Mouse (Mus musculus) kidney, embryonic 16.5 days (tissue): Measurements from ENCODE around the gene Cdk4. TPM values are rescaled to one million over a fixed set of nuclear protein-coding genes. Genes with fewer than 3 reads are reported as not detected.

ENCODE experiments used
- ATAC-seq: fragments of 200-750 bp; cut with Nextera tagmentation; 2 replicates; pipeline ENCODE4 v1.8.0; 2017; ENCODE audit warnings: moderate TSS enrichment; ENCODE audit not compliant: low FRiP score, low TSS enrichment
- H3K27ac ChIP-seq: fragments of 300-500 bp; sonication (generic); 2 replicates; pipeline ENCODE4 v1.5.1; 2014; ENCODE audit warnings: low read length
- H3K27me3 ChIP-seq: fragments of 300-500 bp; sonication (generic); 2 replicates; pipeline ENCODE4 v1.6.1; 2014; ENCODE audit warnings: low read length, control low read depth, mixed read lengths; ENCODE audit not compliant: insufficient read depth
- H3K36me3 ChIP-seq: fragments of 300-500 bp; sonication (generic); 2 replicates; pipeline ENCODE4 v1.6.1; 2014; ENCODE audit warnings: low read length, control low read depth, mixed read lengths; ENCODE audit not compliant: insufficient read depth
- H3K4me1 ChIP-seq: fragments of 300-500 bp; sonication (generic); 2 replicates; pipeline ENCODE4 v1.6.1; 2014; ENCODE audit warnings: low read length, control low read depth, mixed read lengths; ENCODE audit not compliant: insufficient read depth
- H3K4me2 ChIP-seq: fragments of 300-500 bp; sonication (generic); replicated peaks from 2 replicates; pipeline ENCODE4 v1.6.1; 2014; ENCODE audit warnings: low read depth, low read length
- H3K4me3 ChIP-seq: fragments of 300-500 bp; sonication (generic); 2 replicates; pipeline ENCODE4 v1.5.1; 2014; ENCODE audit warnings: mild to moderate bottlenecking, low read length
- H3K9ac ChIP-seq: fragments of 300-500 bp; sonication (generic); replicated peaks from 2 replicates; pipeline ENCODE4 v1.6.1; 2014; ENCODE audit warnings: low read length
- H3K9me3 ChIP-seq: fragments of 300-500 bp; sonication (generic); 2 replicates; pipeline ENCODE4 v1.6.1; 2016; ENCODE audit warnings: low read length, control low read depth
- WGBS: fragments of 180-500 bp; shearing (Covaris S2); extraction: QIAGEN DNeasy Blood & Tissue Kit; methylation state at CpG from one replicate; pipeline ENCODE4 v1.1.7; 2014; 5-methylcytosine and 5-hydroxymethylcytosine counted together
- polyA plus RNA-seq: library from polyadenylated mRNA; unstranded; fragments of >200 nt; fragmentation: Nextera tagmentation; extraction: Ambion mirVana; gene quantifications from 2 replicates; pipeline ENCODE4 v1.2.1, GENCODE M21; 2015

Gene Cdk4
- polyA plus RNA-seq, 1 experiment from 2014 or later = 1,917 TPM

DNA sequence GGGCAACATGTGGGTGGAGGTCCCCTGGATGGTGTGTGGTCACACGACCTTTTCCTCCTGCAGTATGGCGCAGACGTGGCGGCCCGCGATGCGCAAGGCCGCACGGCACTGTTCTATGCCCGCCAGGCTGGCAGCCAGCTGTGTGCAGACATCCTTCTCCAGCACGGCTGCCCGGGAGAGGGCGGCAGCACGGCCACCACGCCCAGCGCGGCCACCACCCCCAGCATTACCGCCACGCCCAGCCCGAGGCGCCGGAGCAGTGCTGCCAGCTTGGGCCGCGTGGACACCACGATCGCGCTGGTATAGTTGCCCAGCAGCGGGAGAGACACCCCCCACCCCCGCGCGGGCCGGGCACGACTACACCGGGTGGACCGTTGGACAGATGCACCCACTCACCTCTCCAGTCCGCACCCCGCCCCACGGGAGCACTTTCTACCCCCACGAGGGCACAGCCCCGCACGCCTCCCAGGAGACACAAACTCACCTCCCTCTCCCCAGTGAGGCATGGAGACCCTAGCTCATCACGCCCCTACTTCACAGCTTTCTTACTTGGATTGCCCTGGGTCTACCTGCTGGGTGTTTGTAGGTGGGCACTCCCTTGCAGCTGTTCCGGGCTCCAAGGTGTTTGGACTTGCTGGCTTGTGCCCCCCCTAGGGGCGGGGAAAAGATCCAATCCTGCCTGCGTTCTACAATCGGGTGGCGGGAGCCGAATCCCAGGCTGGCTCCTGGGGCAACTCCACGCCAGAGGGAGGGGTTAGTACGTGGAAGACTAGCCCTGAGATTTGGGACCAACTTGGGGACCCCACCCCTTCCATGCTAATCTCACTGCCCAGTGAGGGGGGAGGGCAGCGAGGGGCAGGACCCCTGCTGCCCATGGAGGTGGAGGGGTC lies 28.4 kb downstream of the Cdk4 start:
- peak; percentile 39 for ATAC-seq
- H3K27ac ChIP-seq = no peak overlapping the region
- peak overlapping the region; percentile 22 for H3K4me3 ChIP-seq
- 0 out of 2 replicates have a peak, but pooled peaks cover 9% of the 10 kb centered on the region for H3K36me3 ChIP-seq
- peaks cover 59% of the 10 kb centered on the region for H3K27me3 ChIP-seq
- peaks cover 17% of the 10 kb centered on the region for H3K4me1 ChIP-seq
- 9% methylated on average over 51 of the region's 51 CpGs for WGBS
- H3K4me2 ChIP-seq = peak overlapping the region; percentile 34
- no peaks in the 10 kb centered on the region for H3K9me3 ChIP-seq
- H3K9ac ChIP-seq = no peak overlapping the region

DNA sequence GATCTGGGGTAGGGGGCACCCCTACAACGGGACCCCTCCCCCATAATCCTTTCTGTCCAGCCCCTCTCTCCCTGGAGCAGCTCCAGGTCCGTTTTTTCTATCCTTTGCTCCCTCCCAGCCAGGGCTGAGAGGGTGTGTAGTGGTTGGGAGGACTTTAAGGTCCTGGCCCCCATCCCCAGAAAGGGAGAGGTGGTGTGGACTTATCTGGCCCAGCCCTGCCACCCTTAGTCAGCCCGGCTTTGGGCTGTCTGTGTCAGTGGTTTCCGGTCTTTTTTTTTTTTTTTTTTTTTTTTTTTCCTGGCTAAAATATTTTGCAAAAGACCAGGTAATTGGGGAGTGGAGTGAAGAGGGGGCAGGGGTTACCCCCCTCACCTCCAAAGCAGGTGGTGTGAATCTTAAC lies 29.4 kb downstream of the Cdk4 start:
- H3K36me3 ChIP-seq = peaks cover 13% of the 10 kb centered on the region; the same call in 1 of the 2 replicates
- WGBS = 51% methylated on average over 4 of the region's 4 CpGs
- H3K27me3 ChIP-seq = peaks cover 54% of the 10 kb centered on the region
- no peak overlapping the region for H3K4me3 ChIP-seq
- H3K4me1 ChIP-seq = peaks cover 17% of the 10 kb centered on the region
- no peak for ATAC-seq
- no peaks in the 10 kb centered on the region for H3K9me3 ChIP-seq
- no peak overlapping the region for H3K4me2 ChIP-seq
- no peak overlapping the region for H3K9ac ChIP-seq
- H3K27ac ChIP-seq = no peak overlapping the region

DNA sequence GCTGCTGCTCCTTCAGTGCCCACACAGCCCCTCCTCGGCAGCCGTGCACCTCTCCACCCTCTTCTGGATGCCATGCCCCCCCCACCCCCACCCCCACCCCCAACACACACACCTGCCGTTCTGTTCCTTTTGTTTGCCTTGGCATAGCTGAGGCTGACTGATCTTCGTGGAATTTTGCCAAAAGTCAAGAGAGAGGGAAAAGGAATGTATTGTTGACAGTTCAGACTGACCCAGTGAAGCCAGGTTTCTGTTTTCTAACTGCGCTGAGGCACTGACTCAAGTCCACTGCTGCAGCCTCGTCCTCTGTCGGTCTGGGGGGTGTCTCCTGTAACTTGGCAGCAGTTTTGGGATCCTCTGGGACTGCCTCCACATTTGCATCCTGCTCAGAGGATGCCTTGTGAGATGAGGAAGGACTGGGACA lies 31.1 kb downstream of the Cdk4 start:
- Histone ChIP-seq H3K36me3 (peaks cover 16% of the 10 kb centered on the region), H3K4me2 (no peak overlapping the region), H3K9me3 (no peaks in the 10 kb centered on the region), H3K4me3 (no peak overlapping the region), H3K4me1 (peaks cover 17% of the 10 kb centered on the region), H3K27me3 (peaks cover 43% of the 10 kb centered on the region), H3K9ac (no peak overlapping the region), H3K27ac (no peak overlapping the region)
- WGBS = 47% methylated on average over 7 of the region's 7 CpGs
- ATAC-seq = no peak

DNA sequence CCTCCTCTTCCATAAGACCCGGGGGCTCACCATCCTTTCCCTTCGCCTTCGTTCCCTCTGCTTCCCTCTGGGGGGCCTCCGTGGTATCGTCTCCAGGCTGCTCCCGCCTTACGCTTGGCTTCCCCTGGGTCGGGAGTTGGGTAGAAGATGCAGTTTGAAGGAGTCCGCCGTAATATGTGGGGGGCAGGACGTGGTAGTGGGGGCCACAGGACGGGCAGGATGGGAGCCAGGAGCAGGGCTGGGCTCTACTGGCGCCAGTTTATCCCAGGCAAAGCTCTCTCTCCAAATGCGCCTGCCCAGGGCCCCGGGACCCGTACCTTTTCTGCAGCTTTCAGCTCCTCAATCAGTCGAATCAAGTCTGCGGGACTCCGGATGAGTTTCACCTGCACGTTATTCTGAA lies 35.2 kb downstream of the Cdk4 start:
- H3K4me2 ChIP-seq = no peak overlapping the region
- H3K27me3 ChIP-seq = peaks cover 2% of the 10 kb centered on the region
- no peak overlapping the region for H3K27ac ChIP-seq
- H3K4me1 ChIP-seq = no peaks in the 10 kb centered on the region
- H3K36me3 ChIP-seq = peaks cover 25% of the 10 kb centered on the region
- WGBS = 80% methylated on average over 20 of the region's 20 CpGs
- H3K9ac ChIP-seq = no peak overlapping the region
- no peak overlapping the region for H3K4me3 ChIP-seq
- ATAC-seq = no peak
- no peaks in the 10 kb centered on the region for H3K9me3 ChIP-seq

DNA sequence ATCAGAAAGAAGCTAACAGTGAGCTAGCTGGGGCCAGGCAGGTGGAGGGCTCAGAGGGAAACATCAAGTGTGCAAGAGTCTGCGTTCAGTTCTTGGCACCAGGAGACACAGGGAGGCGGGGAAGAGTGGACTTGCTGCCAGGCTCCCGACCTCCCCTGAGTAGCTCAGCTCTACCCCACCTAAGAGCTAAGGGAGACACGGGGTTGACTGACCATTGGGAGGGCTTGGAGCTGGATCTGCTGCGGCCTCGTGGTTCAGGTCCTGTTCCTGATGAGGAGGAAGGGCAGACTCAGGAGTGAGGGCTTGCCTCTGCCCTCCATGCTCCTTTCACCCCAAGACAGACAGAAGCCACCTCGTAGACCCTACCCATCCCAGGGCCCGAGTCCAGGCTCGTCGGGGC lies 35.9 kb downstream of the Cdk4 start:
- H3K9me3 ChIP-seq = no peaks in the 10 kb centered on the region
- 90% methylated on average over 10 of the region's 10 CpGs for WGBS
- ATAC-seq = no peak
- H3K36me3 ChIP-seq = peaks cover 25% of the 10 kb centered on the region
- no peaks in the 10 kb centered on the region for H3K27me3 ChIP-seq
- H3K4me2 ChIP-seq = no peak overlapping the region
- H3K4me3 ChIP-seq = no peak overlapping the region
- H3K4me1 ChIP-seq = no peaks in the 10 kb centered on the region
- H3K27ac ChIP-seq = no peak overlapping the region
- no peak overlapping the region for H3K9ac ChIP-seq

DNA sequence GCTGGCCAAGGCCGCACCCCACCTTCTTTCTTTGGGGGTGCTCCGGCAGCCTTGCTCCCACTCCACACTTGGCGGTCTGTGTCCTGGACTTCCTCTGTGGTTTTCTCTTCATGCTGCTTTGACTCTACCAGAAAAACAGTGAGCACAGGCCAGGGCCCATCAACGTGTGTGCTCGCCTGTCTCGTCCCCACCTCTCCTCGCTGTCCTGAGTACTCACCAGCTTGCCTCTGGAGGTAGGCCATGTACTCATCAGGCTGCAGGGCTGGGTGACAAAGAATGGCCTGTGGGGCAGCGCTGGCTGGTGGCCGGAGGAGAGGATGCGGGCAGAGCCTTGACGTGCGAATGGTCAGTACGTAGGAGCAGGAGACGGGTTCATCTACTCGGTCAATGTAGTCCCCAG lies 36.5 kb downstream of the Cdk4 start:
- no peak overlapping the region for H3K9ac ChIP-seq
- no peak overlapping the region for H3K27ac ChIP-seq
- no peaks in the 10 kb centered on the region for H3K4me1 ChIP-seq
- peaks cover 25% of the 10 kb centered on the region for H3K36me3 ChIP-seq
- no peak for ATAC-seq
- H3K9me3 ChIP-seq = no peaks in the 10 kb centered on the region
- no peaks in the 10 kb centered on the region for H3K27me3 ChIP-seq
- no peak overlapping the region for H3K4me2 ChIP-seq
- WGBS = 88% methylated on average over 15 of the region's 15 CpGs
- H3K4me3 ChIP-seq = no peak overlapping the region

DNA sequence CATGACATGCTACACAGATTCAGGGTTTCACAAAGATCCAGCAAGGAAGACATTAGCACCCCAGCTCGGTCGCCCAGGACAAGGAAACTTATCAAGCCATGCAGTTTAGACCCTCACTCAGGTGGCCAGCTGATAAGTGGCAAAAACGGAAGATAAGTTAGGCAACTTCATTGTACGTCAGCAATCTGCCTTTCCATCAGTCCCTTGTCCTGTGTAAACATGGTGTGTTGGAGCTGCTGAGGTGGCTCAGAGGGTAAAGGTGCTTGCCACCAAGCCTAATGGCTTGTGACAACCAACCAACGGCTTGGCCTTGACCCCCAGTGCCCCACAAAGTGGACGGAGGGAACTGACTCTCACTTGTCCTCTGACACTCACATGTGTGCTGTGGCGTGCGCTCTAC lies 37.1 kb downstream of the Cdk4 start:
- no peak overlapping the region for H3K27ac ChIP-seq
- no peaks in the 10 kb centered on the region for H3K27me3 ChIP-seq
- H3K4me2 ChIP-seq = no peak overlapping the region
- peaks cover 23% of the 10 kb centered on the region for H3K36me3 ChIP-seq
- no peak overlapping the region for H3K4me3 ChIP-seq
- H3K9me3 ChIP-seq = no peaks in the 10 kb centered on the region
- no peaks in the 10 kb centered on the region for H3K4me1 ChIP-seq
- WGBS = 77% methylated on average over 8 of the region's 8 CpGs
- no peak for ATAC-seq
- H3K9ac ChIP-seq = no peak overlapping the region

DNA sequence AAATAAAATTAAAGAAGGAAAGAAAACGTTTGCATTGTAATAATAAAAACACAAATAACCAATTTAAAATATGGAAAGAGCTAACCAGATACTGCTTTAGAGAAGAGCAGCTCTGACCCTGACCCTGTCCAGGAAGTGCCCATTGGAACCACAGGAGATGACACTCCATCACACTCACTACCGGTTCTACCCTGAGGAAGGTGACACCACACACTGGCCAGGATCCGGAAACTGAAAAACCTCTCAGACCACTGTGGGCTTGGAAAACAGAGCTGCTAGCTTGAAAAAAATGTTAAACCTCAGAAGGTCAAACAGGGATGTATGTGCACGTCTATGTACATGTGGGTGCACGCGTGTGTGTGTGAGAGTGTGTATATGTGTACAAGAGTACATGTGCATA lies 37.8 kb downstream of the Cdk4 start:
- H3K4me1 ChIP-seq = no peaks in the 10 kb centered on the region
- ATAC-seq = no peak
- WGBS = 81% methylated on average over 6 of the region's 6 CpGs

DNA sequence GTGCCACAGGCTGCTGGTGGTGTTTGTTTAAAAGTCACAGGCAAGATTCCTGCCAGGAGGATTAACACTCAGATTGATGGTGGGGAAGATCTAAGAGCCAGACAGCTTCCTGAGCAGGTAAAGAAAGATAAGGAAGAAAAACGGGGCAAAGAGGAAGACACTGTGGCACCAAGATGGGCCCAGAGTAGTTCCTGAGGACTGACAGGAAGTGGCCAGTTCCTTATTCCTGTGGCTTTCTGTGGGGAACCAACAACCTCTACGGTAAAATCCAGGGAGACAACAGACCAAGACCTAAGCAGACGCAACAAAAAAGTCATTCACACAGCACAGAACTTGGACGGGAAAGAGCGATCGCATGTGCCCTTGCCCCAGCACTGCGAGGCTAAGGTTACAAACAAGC lies 40.3 kb downstream of the Cdk4 start:
- WGBS = 79% methylated on average over 7 of the region's 7 CpGs
- Histone ChIP-seq H3K9me3 (no peaks in the 10 kb centered on the region), H3K9ac (no peak overlapping the region), H3K4me3 (no peak overlapping the region), H3K36me3 (peaks cover 15% of the 10 kb centered on the region), H3K4me1 (no peaks in the 10 kb centered on the region), H3K27ac (no peak overlapping the region), H3K27me3 (no peaks in the 10 kb centered on the region), H3K4me2 (no peak overlapping the region)
- no peak for ATAC-seq

More for the DNA sequence above, 37.8 kb downstream of the Cdk4 start:
- Histone ChIP-seq H3K4me3 (no peak overlapping the region), H3K9me3 (no peaks in the 10 kb centered on the region), H3K9ac (no peak overlapping the region), H3K4me2 (no peak overlapping the region), H3K36me3 (peaks cover 16% of the 10 kb centered on the region), H3K27me3 (no peaks in the 10 kb centered on the region), H3K27ac (no peak overlapping the region)

DNA sequence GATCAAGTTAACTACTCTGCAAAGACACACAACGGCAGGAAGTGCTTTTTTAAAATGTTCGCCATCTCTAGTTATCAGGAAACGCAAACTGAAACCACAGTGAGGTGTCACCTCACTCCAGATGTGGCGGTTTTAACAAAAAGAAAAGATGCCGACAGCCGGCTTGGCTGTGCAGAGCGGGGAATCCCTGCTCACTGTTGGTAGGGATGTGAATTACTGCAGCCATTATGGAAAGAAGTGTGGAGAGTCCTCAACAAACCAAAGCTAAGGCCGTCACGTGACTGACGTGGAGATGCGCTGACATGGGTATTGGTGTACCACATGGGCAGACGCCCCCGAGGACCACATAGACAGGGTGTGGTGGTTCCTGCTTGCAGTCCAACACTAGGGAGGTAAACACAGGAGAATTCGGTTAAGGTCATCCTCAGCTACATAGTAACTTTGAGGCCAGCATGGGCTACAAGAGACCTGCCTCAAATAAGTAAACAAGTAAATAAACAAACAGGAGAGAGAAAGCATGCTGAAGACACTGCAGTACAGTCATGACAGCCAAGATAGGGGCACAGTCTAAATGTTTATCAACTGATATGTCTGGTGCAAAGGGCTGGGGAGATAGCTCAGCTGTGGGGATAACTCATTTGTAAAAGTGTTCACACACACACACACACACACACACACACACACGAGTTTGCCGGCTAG lies 44.4 kb downstream of the Cdk4 start:
- no peak overlapping the region for H3K4me3 ChIP-seq
- no peaks in the 10 kb centered on the region for H3K27me3 ChIP-seq
- H3K27ac ChIP-seq = no peak overlapping the region
- H3K36me3 ChIP-seq = peaks cover 5% of the 10 kb centered on the region; the same call in 1 of the 2 replicates
- H3K9ac ChIP-seq = no peak overlapping the region
- H3K4me1 ChIP-seq = no peaks in the 10 kb centered on the region
- no peaks in the 10 kb centered on the region for H3K9me3 ChIP-seq
- H3K4me2 ChIP-seq = no peak overlapping the region
- no peak for ATAC-seq
- 85% methylated on average over 16 of the region's 16 CpGs for WGBS
